Mouse (Mus musculus) embryonic facial prominence, embryonic 15.5 days (tissue): ENCODE data around the gene Mpst. TPM values are rescaled to one million over a fixed set of nuclear protein-coding genes. Genes with fewer than 3 reads are reported as not detected.

Source experiments
- ATAC-seq: fragments of 200-750 bp; cut with Nextera tagmentation; 2 replicates; pipeline ENCODE4 v1.8.0; 2017; ENCODE audit warnings: low read depth, moderate TSS enrichment; ENCODE audit not compliant: insufficient number of reproducible peaks, low FRiP score, low TSS enrichment
- H3K27ac ChIP-seq: fragments of 300-500 bp; sonication (generic); replicated peaks from 2 replicates; pipeline ENCODE4 v1.5.1; 2015; ENCODE audit warnings: mild to moderate bottlenecking, inconsistent platforms
- H3K27me3 ChIP-seq: fragments of 300-500 bp; sonication (generic); 2 replicates; pipeline ENCODE4 v1.6.1; 2015; ENCODE audit warnings: inconsistent platforms
- H3K36me3 ChIP-seq: fragments of 300-500 bp; sonication (generic); 2 replicates; pipeline ENCODE4 v1.6.1; 2015; ENCODE audit warnings: mild to moderate bottlenecking, inconsistent platforms
- H3K4me1 ChIP-seq: fragments of 300-500 bp; sonication (generic); 2 replicates; pipeline ENCODE4 v1.6.1; 2015; ENCODE audit warnings: inconsistent platforms
- H3K4me2 ChIP-seq: fragments of 300-500 bp; sonication (generic); replicated peaks from 2 replicates; pipeline ENCODE4 v1.6.1; 2015; ENCODE audit warnings: mild to moderate bottlenecking, inconsistent platforms
- H3K4me3 ChIP-seq: fragments of 300-500 bp; sonication (generic); replicated peaks from 2 replicates; pipeline ENCODE4 v1.5.1; 2015; ENCODE audit warnings: mild to moderate bottlenecking, inconsistent platforms
- H3K9ac ChIP-seq: fragments of 300-500 bp; sonication (generic); 2 replicates; pipeline ENCODE4 v1.6.1; 2015; ENCODE audit warnings: inconsistent platforms
- H3K9me3 ChIP-seq: fragments of 300-500 bp; sonication (generic); replicated peaks from 2 replicates; pipeline ENCODE4 v1.6.1; 2016; ENCODE audit warnings: inconsistent platforms
- WGBS: fragments of 180-500 bp; shearing (Covaris S2); methylation state at CpG from one replicate; pipeline ENCODE4 v1.1.7; 2015; 5-methylcytosine and 5-hydroxymethylcytosine counted together
- polyA plus RNA-seq: library from polyadenylated mRNA; unstranded; fragments of >200 nt; fragmentation: Nextera tagmentation; extraction: Ambion mirVana; gene quantifications from 2 replicates; pipeline ENCODE4 v1.2.1, GENCODE M21; 2015

The Mpst gene
- polyA plus RNA-seq, 1 experiment from 2014 or later, result 4.1 TPM

DNA sequence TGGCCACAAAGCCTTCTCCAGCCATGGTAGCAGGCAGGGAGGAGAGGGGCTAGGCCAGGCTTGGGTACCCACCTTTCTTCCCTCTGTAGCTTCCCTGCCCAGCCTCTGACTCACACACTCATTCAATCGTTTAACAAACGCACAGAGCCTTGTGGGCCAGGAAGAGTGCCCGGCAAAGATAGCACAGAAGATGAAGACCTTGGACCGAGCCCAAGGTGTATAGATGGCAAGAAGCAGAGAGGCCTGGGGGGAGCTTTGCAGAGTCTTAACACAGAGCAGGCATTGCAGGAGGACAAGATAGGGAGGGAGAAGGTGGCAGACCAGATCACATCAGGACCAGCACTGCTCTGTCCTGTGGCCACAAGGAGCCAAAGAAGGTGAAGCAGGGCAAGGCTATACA is 49.0 kb downstream of the Mpst start:
- WGBS, result 57% methylated on average over 4 of the region's 4 CpGs
- no peak for ATAC-seq
- H3K36me3 ChIP-seq, result no peaks in the 10 kb centered on the region
- H3K4me2 ChIP-seq, result no peak overlapping the region
- H3K27me3 ChIP-seq, result no peaks in the 10 kb centered on the region
- H3K4me1 ChIP-seq, result peaks cover 26% of the 10 kb centered on the region
- no peak overlapping the region for H3K4me3 ChIP-seq
- no peak overlapping the region for H3K9ac ChIP-seq
- H3K27ac ChIP-seq, result no peak overlapping the region
- H3K9me3 ChIP-seq, result no peaks in the 10 kb centered on the region

DNA sequence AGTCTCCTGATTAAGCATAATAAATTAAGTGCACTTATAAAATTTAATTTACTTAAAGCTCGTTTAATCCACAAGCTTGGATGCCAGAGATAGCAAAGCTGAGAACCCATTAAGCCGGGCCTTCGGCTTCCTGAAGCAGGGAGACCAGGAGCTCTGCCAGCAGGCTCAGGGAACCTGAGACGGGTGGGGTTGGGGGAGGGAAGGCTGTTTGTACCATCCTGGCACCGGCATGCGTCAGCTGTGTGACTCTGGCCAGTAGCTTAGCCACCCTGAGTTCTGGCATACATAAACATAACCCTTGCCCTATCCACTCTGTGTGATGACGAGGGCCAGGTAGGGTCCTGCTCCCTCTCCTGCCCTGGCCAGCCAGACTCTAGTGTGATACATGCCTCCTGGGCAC is 49.8 kb downstream of the Mpst start:
- H3K4me3 ChIP-seq, result no peak overlapping the region
- H3K9ac ChIP-seq, result no peak overlapping the region
- H3K4me2 ChIP-seq, result no peak overlapping the region
- H3K9me3 ChIP-seq, result no peaks in the 10 kb centered on the region
- ATAC-seq, result no peak
- no peaks in the 10 kb centered on the region for H3K27me3 ChIP-seq
- peaks cover 22% of the 10 kb centered on the region for H3K4me1 ChIP-seq
- no peaks in the 10 kb centered on the region for H3K36me3 ChIP-seq
- WGBS, result 28% methylated on average over 7 of the region's 7 CpGs
- H3K27ac ChIP-seq, result no peak overlapping the region

DNA sequence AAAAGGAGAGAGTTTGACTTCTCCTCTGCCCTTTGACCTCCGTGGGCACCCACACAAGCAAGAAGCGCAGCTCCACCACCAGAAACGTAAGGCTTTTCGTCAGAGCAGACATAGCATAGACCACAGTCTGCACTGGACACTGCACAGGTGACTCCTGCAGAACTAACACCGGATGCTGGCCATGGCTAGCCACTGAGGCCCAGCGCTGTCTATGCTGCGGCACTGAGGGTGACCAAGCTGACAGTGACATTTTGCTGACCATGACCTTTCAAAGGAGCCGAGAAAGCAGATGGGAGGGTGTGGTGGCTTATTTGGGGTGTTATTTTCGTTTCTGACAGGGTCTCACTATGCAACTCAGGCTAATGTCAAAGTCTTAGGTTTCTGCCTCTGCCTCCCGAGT is 51.0 kb downstream of the Mpst start:
- no peaks in the 10 kb centered on the region for H3K36me3 ChIP-seq
- no peak overlapping the region for H3K4me3 ChIP-seq
- H3K4me2 ChIP-seq, result no peak overlapping the region
- H3K9ac ChIP-seq, result no peak overlapping the region
- H3K4me1 ChIP-seq, result peaks cover 18% of the 10 kb centered on the region; the same call in 1 of the 2 replicates
- no peak overlapping the region for H3K27ac ChIP-seq
- ATAC-seq, result no peak
- 77% methylated on average over 10 of the region's 10 CpGs for WGBS
- H3K27me3 ChIP-seq, result no peaks in the 10 kb centered on the region
- H3K9me3 ChIP-seq, result no peaks in the 10 kb centered on the region

DNA sequence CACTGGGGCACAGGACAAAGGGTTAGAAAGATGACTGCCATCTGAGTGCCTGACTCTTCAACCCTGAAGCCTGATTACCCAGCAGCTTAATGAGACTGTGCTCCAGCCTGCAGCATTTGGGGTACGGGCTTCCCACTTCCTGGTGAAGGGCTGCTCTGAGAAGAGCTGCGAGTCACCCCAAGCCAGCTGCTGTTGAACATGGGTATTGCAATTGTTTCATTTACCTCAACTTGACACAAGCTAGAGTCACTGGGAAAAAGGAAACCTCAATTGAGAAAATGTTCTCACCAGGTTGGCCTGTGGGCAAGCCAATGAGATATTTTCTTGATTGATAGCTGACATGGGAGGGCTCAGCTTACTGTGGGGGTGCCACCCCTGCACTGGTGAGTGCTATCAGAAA is 56.8 kb downstream of the Mpst start:
- Histone ChIP-seq H3K4me1 (no peaks in the 10 kb centered on the region), H3K9ac (no peak overlapping the region), H3K9me3 (no peaks in the 10 kb centered on the region), H3K4me2 (no peak overlapping the region), H3K36me3 (no peaks in the 10 kb centered on the region), H3K4me3 (no peak overlapping the region), H3K27me3 (no peaks in the 10 kb centered on the region), H3K27ac (no peak overlapping the region)
- 61% methylated on average over 2 of the region's 2 CpGs for WGBS
- ATAC-seq, result no peak

Other genes with a start within 250 kb of the Mpst start
- gene Ift27, start 232.3 kb upstream of the Mpst start, polyA plus RNA-seq, result 89.5 and 97.3 TPM in 2 replicates
- gene Pvalb, start 200.0 kb upstream of the Mpst start, polyA plus RNA-seq, result not detected in 2 replicates
- 4.7 and 6.2 TPM in 2 replicates for gene Ncf4, start 161.6 kb upstream of the Mpst start, polyA plus RNA-seq
- 1.2 and 1.5 TPM in 2 replicates for gene Csf2rb2, start 100.7 kb upstream of the Mpst start, polyA plus RNA-seq
- 6.4 and 6.9 TPM in 2 replicates for gene Csf2rb, start 80.7 kb upstream of the Mpst start, polyA plus RNA-seq
- gene Tex33, start 10.5 kb upstream of the Mpst start, polyA plus RNA-seq, result 0.83 TPM in 1 of 2 replicates, not detected in the other
- gene Tst, start 509 bp upstream of the Mpst start, polyA plus RNA-seq, result 49.1 and 68.9 TPM in 2 replicates
- gene Kctd17, start 22.1 kb downstream of the Mpst start, polyA plus RNA-seq, result 59.0 and 62.5 TPM in 2 replicates
- gene Tmprss6, start 62.2 kb downstream of the Mpst start, polyA plus RNA-seq, result 2.7 and 3.4 TPM in 2 replicates
- 0.24 and 0.41 TPM in 2 replicates for gene Il2rb, start 88.9 kb downstream of the Mpst start, polyA plus RNA-seq
- gene C1qtnf6, start 125.0 kb downstream of the Mpst start, polyA plus RNA-seq, result 64.2 and 65.9 TPM in 2 replicates
- not detected in 2 replicates for gene Sstr3, start 138.3 kb downstream of the Mpst start, polyA plus RNA-seq
- gene Rac2, start 166.4 kb downstream of the Mpst start, polyA plus RNA-seq, result 34.6 and 37.1 TPM in 2 replicates
- gene Cyth4, start 190.6 kb downstream of the Mpst start, polyA plus RNA-seq, result 13.8 and 14.3 TPM in 2 replicates